Mouse (Mus musculus): ENCODE data around the gene Arhgef3.

GRCm38 (mm10) chr14:27204704-27205103 lies 90.0 kb downstream of the Arhgef3 start:
- TF ChIP-seq EP300 (IDR thresholded peaks at IDR 0.05; ENCODE audit: insufficient read depth, low read depth, low read length) (no peak), CTCF (IDR thresholded peaks at IDR 0.05) (no peak), POLR2A (IDR thresholded peaks at IDR 0.05; ENCODE audit: insufficient read depth, low read depth, low read length) (no peak)

Measured in heart, adult 2 months (tissue).